Mouse (Mus musculus) CD4-positive naive resting alpha-beta T cell, adult 57 days (primary cell): Measurements from ENCODE around the gene Esp4. TPM values are rescaled to one million over a fixed set of nuclear protein-coding genes. Genes with fewer than 3 reads are reported as not detected.

Experiments
- total RNA-seq: library from RNA; stranded (reverse); gene quantifications from one replicate; pipeline ENCODE4 v1.2.4, GENCODE M21; 2023

The Esp4 gene
- not detected for total RNA-seq

DNA sequence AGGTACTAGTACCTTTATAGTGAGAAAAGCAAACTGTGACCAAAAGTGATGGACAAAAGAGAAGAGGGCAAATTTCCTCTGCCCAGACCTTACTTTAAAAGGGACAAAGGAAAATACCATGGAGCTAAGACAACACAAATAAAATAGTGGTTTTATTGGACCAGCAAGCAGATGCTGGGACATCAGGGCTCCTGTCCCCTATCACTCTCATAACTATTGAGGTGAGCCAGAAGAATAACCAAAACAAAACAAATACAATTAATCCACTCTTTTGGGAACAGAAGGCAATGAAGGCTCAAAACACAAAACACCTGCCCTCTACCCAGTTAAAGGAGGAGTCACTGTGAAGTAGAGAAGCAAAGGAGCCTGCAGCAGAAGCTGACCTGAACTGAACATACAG lies at the start of gene Esp4:
Gene Esp4 (plus strand): TSS at position 301 of the 400 bp plus-strand sequence.

DNA sequence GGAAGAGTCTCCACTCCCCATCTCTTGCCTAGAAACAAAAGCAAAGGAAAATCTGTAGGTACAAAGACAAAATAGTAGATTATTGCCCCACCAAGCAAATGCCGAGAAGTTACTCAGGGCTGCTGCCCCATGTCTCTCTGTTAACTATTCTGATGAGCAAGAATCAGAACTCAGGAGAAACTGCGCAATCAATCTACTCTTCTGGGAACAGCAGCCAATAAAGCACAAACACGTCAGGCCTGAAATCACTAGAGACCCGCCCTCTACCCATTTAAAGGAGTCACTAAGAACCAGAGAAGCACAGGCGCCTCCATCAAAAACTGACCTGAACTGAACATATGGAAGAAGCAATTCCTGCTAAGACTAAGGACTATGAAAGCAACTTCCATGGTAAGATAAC lies 37.2 kb upstream of the Esp4 start, which contains the start of gene Esp6:
Gene Esp6 (plus strand): TSS at position 301 of the 400 bp plus-strand sequence.

GRCm38 (mm10) chr17:40631775-40632174 lies 33.4 kb downstream of the Esp4 start, which contains the start of gene Esp3:
TSS of gene Esp3 (plus strand) at chr17:40632075.

Other genes starting within 250 kb of the Esp4 start
- not detected for gene Esp8, start 78.6 kb upstream of the Esp4 start, total RNA-seq
- gene Esp6, start 37.1 kb upstream of the Esp4 start, total RNA-seq: not detected
- gene Esp3, start 33.5 kb downstream of the Esp4 start, total RNA-seq: not detected
- gene Esp1, start 128.5 kb downstream of the Esp4 start, total RNA-seq: not detected
- not detected for gene Crisp2, start 208.4 kb downstream of the Esp4 start, total RNA-seq
- not detected for gene Rhag, start 212.5 kb downstream of the Esp4 start, total RNA-seq